In the genomic region with DNA sequence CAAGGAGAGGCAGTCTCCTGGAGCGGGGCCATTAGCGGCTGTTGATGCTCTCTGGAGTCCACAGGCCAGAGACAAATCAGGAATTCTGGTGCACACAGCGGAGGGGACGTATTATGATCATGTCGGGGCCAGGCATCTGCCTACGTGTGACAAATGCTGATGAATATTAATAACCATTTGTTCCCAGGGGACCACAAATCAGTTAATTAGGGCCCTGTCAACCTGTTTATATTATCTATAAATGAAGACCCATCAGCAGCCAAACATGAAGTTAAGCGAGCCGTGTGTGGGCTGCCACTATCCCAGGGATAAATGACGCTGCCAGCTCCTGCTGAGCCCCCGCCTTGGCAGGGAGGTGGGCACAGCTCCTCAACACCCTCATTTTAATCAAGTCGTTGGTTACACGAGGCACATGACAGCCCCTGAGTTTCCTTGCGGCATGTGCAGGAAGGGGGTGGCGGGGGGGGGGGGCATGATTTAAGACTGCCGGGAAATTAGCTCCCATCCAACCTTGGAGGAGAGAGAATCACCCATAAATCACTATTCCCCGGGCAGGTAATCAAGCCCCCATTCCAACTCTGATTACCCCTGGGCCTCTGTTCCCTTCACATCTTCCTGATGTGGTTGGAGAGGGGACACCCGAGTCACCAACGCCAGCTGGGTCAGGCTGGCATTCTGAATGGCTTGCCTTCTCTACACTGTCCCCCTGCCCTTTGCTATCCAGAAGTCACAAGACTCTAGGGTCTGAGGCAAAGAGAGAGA, we compare ENCODE assay signal across 12 mouse cellular contexts.
DNase-seq lines count a peak whose midpoint lies in the region; ATAC-seq and TF ChIP-seq lines count a peak whose summit lies in the region.
"Had no signal": no experiment of that assay in that cellular context is flagged by ENCODE, and none has a peak within 500 bp of the region (broad histone marks: within the 10 kb centered on the region; RNA-seq: fewer than 3 reads in every experiment).

No protein-coding gene starts in this region.

- no peak for TF ChIP-seq EP300 in stomach, postnatal 0 days (optimal IDR thresholded peaks at IDR 0.05)

- no peak overlapping the region for H3K4me3 ChIP-seq in stomach, embryonic 14.5 days (ENCODE audit: low read depth, low read length)
- H3K4me3 ChIP-seq in stomach, postnatal 0 days (ENCODE audit: low read depth, low read length), result no peak overlapping the region
- no peak overlapping the region for H3K4me3 ChIP-seq in midbrain, embryonic 13.5 days (replicated peaks)
- H3K4me3 ChIP-seq: limb, embryonic 13.5 days; stomach, embryonic 15.5 days had no signal

- WGBS in stomach, embryonic 14.5 days, result 35% methylated on average over 18 of the region's 18 CpGs
- 49% methylated on average over 18 of the region's 18 CpGs for WGBS in stomach, postnatal 0 days
- WGBS in midbrain, embryonic 13.5 days, result 32% methylated on average over 18 of the region's 18 CpGs

- H3K36me3 ChIP-seq in stomach, embryonic 14.5 days (ENCODE audit: control insufficient read depth, insufficient read depth, low read length), result no peaks in the 10 kb centered on the region
- no peaks in the 10 kb centered on the region for H3K36me3 ChIP-seq in stomach, postnatal 0 days (ENCODE audit: control insufficient read depth, insufficient read depth, low read length)
- no peaks in the 10 kb centered on the region for H3K36me3 ChIP-seq in midbrain, embryonic 13.5 days
- H3K36me3 ChIP-seq: limb, embryonic 13.5 days; stomach, embryonic 15.5 days had no signal

- no peak overlapping the region for H3K4me2 ChIP-seq in stomach, embryonic 14.5 days (replicated peaks; ENCODE audit: low read depth, low read length)
- H3K4me2 ChIP-seq in stomach, postnatal 0 days (replicated peaks; ENCODE audit: low read depth), result no peak overlapping the region
- H3K4me2 ChIP-seq in midbrain, embryonic 13.5 days (replicated peaks), result peak overlapping the region; percentile 10; the same call in 1 of the 2 replicates
- H3K4me2 ChIP-seq: limb, embryonic 13.5 days; lung, embryonic 14.5 days; stomach, embryonic 15.5 days had no signal

- H3K27me3 ChIP-seq in stomach, embryonic 14.5 days (ENCODE audit: control insufficient read depth, insufficient read depth, low read length), result no peaks in the 10 kb centered on the region
- H3K27me3 ChIP-seq in stomach, postnatal 0 days (ENCODE audit: control insufficient read depth, insufficient read depth, low read length), result no peaks in the 10 kb centered on the region
- peaks cover 54% of the 10 kb centered on the region for H3K27me3 ChIP-seq in midbrain, embryonic 13.5 days

- DNase-seq in frontal cortex, postnatal 14 days (ENCODE audit: low spot score in 2 of 2), result peak; percentile 26 to 37
- no peak for DNase-seq in frontal cortex, postnatal 25 days (ENCODE audit: low spot score in 2 of 2)
- no peak for DNase-seq in stomach, postnatal 0 days (ENCODE audit: low spot score)
- no peak for DNase-seq in adrenal gland, adult 8-10 months
- DNase-seq in left cerebral cortex, postnatal 36 days (ENCODE audit: low spot score in 2 of 2), result no peak
- DNase-seq: heart, adult 18-20 months; lung, embryonic 14.5 days had no signal

- peak overlapping the region; percentile 44; the same call in 1 of the 2 replicates for H3K27ac ChIP-seq in stomach, embryonic 14.5 days (ENCODE audit: low read length)
- no peak overlapping the region for H3K27ac ChIP-seq in stomach, postnatal 0 days (replicated peaks)
- peak overlapping the region; percentile 56 for H3K27ac ChIP-seq in midbrain, embryonic 13.5 days
- H3K27ac ChIP-seq: limb, embryonic 13.5 days; stomach, embryonic 15.5 days had no signal

- H3K4me1 ChIP-seq in stomach, embryonic 14.5 days (ENCODE audit: control insufficient read depth, insufficient read depth, low read length), result peaks cover 24% of the 10 kb centered on the region
- peaks cover 2% of the 10 kb centered on the region; the same call in 1 of the 2 replicates for H3K4me1 ChIP-seq in stomach, postnatal 0 days (replicated peaks; ENCODE audit: control insufficient read depth, insufficient read depth)
- peaks cover 50% of the 10 kb centered on the region for H3K4me1 ChIP-seq in midbrain, embryonic 13.5 days (replicated peaks)

- ATAC-seq in stomach, embryonic 14.5 days (ENCODE audit: insufficient number of reproducible peaks, insufficient read depth, low FRiP score, low read depth), result no peak
- ATAC-seq in stomach, postnatal 0 days (ENCODE audit: low FRiP score, low TSS enrichment), result no peak
- peak; percentile 77 for ATAC-seq in midbrain, embryonic 13.5 days
- ATAC-seq in CD4-positive, CD25-positive, alpha-beta regulatory T cell, adult 4 months, result no peak

- no peaks in the 10 kb centered on the region for H3K9me3 ChIP-seq in stomach, embryonic 14.5 days (ENCODE audit: control insufficient read depth, low read depth, low read length)
- no peaks in the 10 kb centered on the region for H3K9me3 ChIP-seq in stomach, postnatal 0 days (ENCODE audit: control insufficient read depth, low read length)
- no peaks in the 10 kb centered on the region for H3K9me3 ChIP-seq in midbrain, embryonic 13.5 days
- H3K9me3 ChIP-seq: limb, embryonic 13.5 days; stomach, embryonic 15.5 days had no signal

- intact Hi-C loops in left cerebral cortex, postnatal 36 days (cut with DNase I), result loop anchor here (5.0 kb wide), 1 partner anchor 189 kb away; the partner anchor contains the start of gene Sulf2

- no peak overlapping the region for H3K9ac ChIP-seq in stomach, embryonic 14.5 days (replicated peaks; ENCODE audit: low read depth, low read length)
- H3K9ac ChIP-seq in stomach, postnatal 0 days (ENCODE audit: low read length), result no peak overlapping the region
- H3K9ac ChIP-seq in midbrain, embryonic 13.5 days (replicated peaks), result no peak overlapping the region
- H3K9ac ChIP-seq: limb, embryonic 13.5 days; lung, embryonic 14.5 days; stomach, embryonic 15.5 days had no signal

- TF ChIP-seq CTCF in stomach, postnatal 0 days (IDR thresholded peaks at IDR 0.05; ENCODE audit: low read depth), result no peak

Comparison
In these comparisons a context has a peak if more than half of its experiments do, and no peak if none do; other contexts are left out.
1. DNase-seq: peak in frontal cortex, postnatal 14 days (2 of 2); none in frontal cortex, postnatal 25 days (0 of 2), stomach, postnatal 0 days (single experiment), adrenal gland, adult 8-10 months (single experiment) and left cerebral cortex, postnatal 36 days (0 of 2).